Mouse (Mus musculus) embryonic facial prominence, embryonic 14.5 days (tissue): ENCODE measurements around the gene Pam16. TPM values are rescaled to one million over a fixed set of nuclear protein-coding genes. Genes with fewer than 3 reads are reported as not detected.

ENCODE experiments used
- ATAC-seq: fragments of 200-750 bp; cut with Nextera tagmentation; 2 replicates; pipeline ENCODE4 v1.8.0; 2017; ENCODE audit warnings: low read depth, moderate number of reproducible peaks, moderate TSS enrichment
- DNase-seq: peaks from one replicate; pipeline ENCODE4 v3.0.0-alpha.2; 2015; ENCODE audit warnings: low spot score
- H3K27ac ChIP-seq: fragments of 300-500 bp; sonication (generic); replicated peaks from 2 replicates; pipeline ENCODE4 v1.5.1; 2014; ENCODE audit warnings: low read depth, mild to moderate bottlenecking, low read length, moderate library complexity
- H3K27me3 ChIP-seq: fragments of 300-500 bp; sonication (generic); replicated peaks from 2 replicates; pipeline ENCODE4 v1.6.1; 2014; ENCODE audit warnings: low read length; ENCODE audit not compliant: control insufficient read depth, insufficient read depth
- H3K36me3 ChIP-seq: fragments of 300-500 bp; sonication (generic); 2 replicates; pipeline ENCODE4 v1.6.1; 2014; ENCODE audit warnings: low read length, mixed read lengths; ENCODE audit not compliant: control insufficient read depth, insufficient read depth
- H3K4me1 ChIP-seq: fragments of 300-500 bp; sonication (generic); 2 replicates; pipeline ENCODE4 v1.6.1; 2014; ENCODE audit warnings: antibody characterized with exemption, low read length; ENCODE audit not compliant: control insufficient read depth, insufficient read depth
- H3K4me2 ChIP-seq: fragments of 300-500 bp; sonication (generic); 2 replicates; pipeline ENCODE4 v1.6.1; 2014; ENCODE audit warnings: low read depth, mild to moderate bottlenecking, low read length, moderate library complexity, mixed read lengths
- H3K4me3 ChIP-seq: fragments of 300-500 bp; sonication (generic); 2 replicates; pipeline ENCODE4 v1.5.1; 2014; ENCODE audit warnings: low read depth, mild to moderate bottlenecking, low read length
- H3K9ac ChIP-seq: fragments of 300-500 bp; sonication (generic); 2 replicates; pipeline ENCODE4 v1.6.1; 2014; ENCODE audit warnings: low read depth, mild to moderate bottlenecking, low read length, moderate library complexity, mixed read lengths
- H3K9me3 ChIP-seq: fragments of 300-500 bp; sonication (generic); 2 replicates; pipeline ENCODE4 v1.6.1; 2016; ENCODE audit warnings: low read length; ENCODE audit not compliant: control insufficient read depth
- WGBS: fragments of 180-500 bp; shearing (Covaris S2); extraction: QIAGEN DNeasy Blood & Tissue Kit; methylation state at CpG from one replicate; pipeline ENCODE4 v1.1.7; 2014; 5-methylcytosine and 5-hydroxymethylcytosine counted together
- polyA plus RNA-seq: library from polyadenylated mRNA; unstranded; fragments of >200 nt; fragmentation: Nextera tagmentation; extraction: Ambion mirVana; gene quantifications from 2 replicates; pipeline ENCODE4 v1.2.1, GENCODE M21; 2014

Gene Pam16
- polyA plus RNA-seq, 1 experiment from 2014 or later: 90.9 TPM

- H3K9me3 ChIP-seq: no peaks in the 10 kb centered on the region
- peaks cover 2% of the 10 kb centered on the region for H3K4me1 ChIP-seq
- no peak for DNase-seq
- no peaks in the 10 kb centered on the region for H3K27me3 ChIP-seq
- H3K4me2 ChIP-seq: no peak overlapping the region
- no peaks in the 10 kb centered on the region for H3K36me3 ChIP-seq
- ATAC-seq: no peak
- WGBS: 31% methylated on average over 2 of the region's 2 CpGs
- H3K9ac ChIP-seq: no peak overlapping the region
- no peak overlapping the region for H3K27ac ChIP-seq
- H3K4me3 ChIP-seq: no peak overlapping the region
These were observed 48.8 kb downstream of the Pam16 start for GRCm38 (mm10) chr16:4576038-4576437.

GRCm38 (mm10) chr16:4570737-4571136 lies 54.1 kb downstream of the Pam16 start:
- H3K27me3 ChIP-seq: no peaks in the 10 kb centered on the region
- H3K9me3 ChIP-seq: no peaks in the 10 kb centered on the region
- ATAC-seq (peak; percentile 51), DNase-seq (peak; percentile 58)
- no peaks in the 10 kb centered on the region for H3K36me3 ChIP-seq
- no peak overlapping the region for H3K4me2 ChIP-seq
- H3K4me1 ChIP-seq: peaks cover 4% of the 10 kb centered on the region
- no peak overlapping the region for H3K9ac ChIP-seq
- H3K27ac ChIP-seq: no peak overlapping the region
- 36% methylated on average over 4 of the region's 4 CpGs for WGBS
- no peak overlapping the region for H3K4me3 ChIP-seq

- H3K36me3 ChIP-seq: no peaks in the 10 kb centered on the region
- H3K9me3 ChIP-seq: no peaks in the 10 kb centered on the region
- DNase-seq: peak; percentile 90
- peaks cover 4% of the 10 kb centered on the region for H3K4me1 ChIP-seq
- no peaks in the 10 kb centered on the region for H3K27me3 ChIP-seq
- ATAC-seq: peak; percentile 80
- WGBS: 16% methylated on average over 4 of the region's 4 CpGs
- H3K4me2 ChIP-seq: no peak overlapping the region
- H3K27ac ChIP-seq: no peak overlapping the region
- H3K4me3 ChIP-seq: no peak overlapping the region
- no peak overlapping the region for H3K9ac ChIP-seq
These were observed 56.9 kb downstream of the Pam16 start for GRCm38 (mm10) chr16:4567912-4568311.

Other genes with a start within 250 kb of the Pam16 start
- gene Adcy9, start 204.5 kb downstream of the Pam16 start, polyA plus RNA-seq: 2.7 and 3.5 TPM in 2 replicates
- gene Srl, start 83.2 kb downstream of the Pam16 start, polyA plus RNA-seq: 89.2 and 112 TPM in 2 replicates
- 16.6 and 17.2 TPM in 2 replicates for gene Tfap4, start 65.1 kb downstream of the Pam16 start, polyA plus RNA-seq
- 34.7 and 36.3 TPM in 2 replicates for gene Glis2, start 30.3 kb downstream of the Pam16 start, polyA plus RNA-seq
- gene Vasn, start 15.0 kb upstream of the Pam16 start, polyA plus RNA-seq: 31.3 and 32.4 TPM in 2 replicates
- 57.6 and 57.7 TPM in 2 replicates for gene Dnaja3, start 15.0 kb upstream of the Pam16 start, polyA plus RNA-seq
- 11.5 and 16.1 TPM in 2 replicates for gene Coro7, start 54.8 kb upstream of the Pam16 start, polyA plus RNA-seq
- 46.3 and 56.8 TPM in 2 replicates for gene Nmral1, start 94.4 kb upstream of the Pam16 start, polyA plus RNA-seq
- gene Hmox2, start 101.4 kb upstream of the Pam16 start, polyA plus RNA-seq: 97.6 and 107 TPM in 2 replicates
- 86.7 and 91.2 TPM in 2 replicates for gene Cdip1, start 165.3 kb upstream of the Pam16 start, polyA plus RNA-seq
- 0.33 and 0.39 TPM in 2 replicates for gene 4930562C15Rik, start 210.4 kb upstream of the Pam16 start, polyA plus RNA-seq